Mouse (Mus musculus): Measurements from ENCODE around the gene Fgfr2. TPM values are rescaled to one million over a fixed set of nuclear protein-coding genes. Genes with fewer than 3 reads are reported as not detected.

The Fgfr2 gene
- polyA plus RNA-seq, 1 experiment from 2014 or later, result 81.1 TPM

- no peak for ATAC-seq (ENCODE audit: low FRiP score)
- H3K4me2 ChIP-seq (replicated peaks), result no peak overlapping the region
- no peak overlapping the region for H3K9ac ChIP-seq
Observed at GRCm38 (mm10) chr7:133133552-133133951, 10.4 kb upstream of the Fgfr2 start.

GRCm38 (mm10) chr7:133132702-133133101 lies 9.6 kb upstream of the Fgfr2 start:
- no peak overlapping the region for H3K4me3 ChIP-seq
- H3K9ac ChIP-seq, result no peak overlapping the region
- no peaks in the 10 kb centered on the region for H3K4me1 ChIP-seq
- no peak for ATAC-seq (ENCODE audit: low FRiP score)
- 95% methylated on average over 5 of the region's 5 CpGs for WGBS
- no peak overlapping the region for H3K27ac ChIP-seq
- H3K27me3 ChIP-seq, result no peaks in the 10 kb centered on the region
- no peak overlapping the region for H3K4me2 ChIP-seq (replicated peaks)
- H3K36me3 ChIP-seq, result no peaks in the 10 kb centered on the region
- H3K9me3 ChIP-seq (replicated peaks), result no peaks in the 10 kb centered on the region

More at GRCm38 (mm10) chr7:133133552-133133951, 10.4 kb upstream of the Fgfr2 start:
- H3K4me3 ChIP-seq, result no peak overlapping the region
- H3K9me3 ChIP-seq (replicated peaks), result no peaks in the 10 kb centered on the region
- H3K4me1 ChIP-seq, result no peaks in the 10 kb centered on the region
- H3K27ac ChIP-seq, result no peak overlapping the region
- H3K27me3 ChIP-seq, result no peaks in the 10 kb centered on the region
- WGBS, result 77% methylated on average over 5 of the region's 5 CpGs
- no peaks in the 10 kb centered on the region for H3K36me3 ChIP-seq

- peak overlapping the region; percentile 99; the same call in 1 of the 2 replicates for H3K27ac ChIP-seq
- ATAC-seq (ENCODE audit: low FRiP score), result no peak
- H3K4me3 ChIP-seq, result peak overlapping the region; percentile 96
- WGBS, result 4% methylated on average over 34 of the region's 34 CpGs
- H3K9ac ChIP-seq, result peak overlapping the region; percentile 97; the same call in 1 of the 2 replicates
- H3K36me3 ChIP-seq, result no peaks in the 10 kb centered on the region
- H3K4me1 ChIP-seq, result peaks cover 16% of the 10 kb centered on the region
- peak overlapping the region; percentile 99 for H3K4me2 ChIP-seq (replicated peaks)
- no peaks in the 10 kb centered on the region for H3K9me3 ChIP-seq (replicated peaks)
- H3K27me3 ChIP-seq, result peaks cover 13% of the 10 kb centered on the region
Observed at GRCm38 (mm10) chr7:133124701-133125485, 1.7 kb upstream of the Fgfr2 start.

GRCm38 (mm10) chr7:133123999-133124700 lies 1.0 kb upstream of the Fgfr2 start, which contains the start of gene Ctbp2:
TSS of gene Ctbp2 (minus strand) at chr7:133124354.
- H3K36me3 ChIP-seq, result no peaks in the 10 kb centered on the region
- H3K4me1 ChIP-seq, result peaks cover 21% of the 10 kb centered on the region
- H3K4me3 ChIP-seq, result peak within 1 kb of the TSS; percentile 96
- H3K9me3 ChIP-seq (replicated peaks), result no peaks in the 10 kb centered on the region
- H3K27ac ChIP-seq, result peak within 1 kb of the TSS; percentile 99
- H3K9ac ChIP-seq, result peak within 1 kb of the TSS; percentile 97
- under 1% methylated on average over 52 of the region's 59 CpGs for WGBS
- peaks cover 13% of the 10 kb centered on the region for H3K27me3 ChIP-seq
- peak; percentile 66 for ATAC-seq (ENCODE audit: low FRiP score)
- H3K4me2 ChIP-seq (replicated peaks), result peak within 1 kb of the TSS; percentile 99

GRCm38 (mm10) chr7:133122379-133123243 lies 539 bp downstream of the Fgfr2 start:
- under 1% methylated on average over 83 of the region's 102 CpGs for WGBS
- peak; percentile 53 for ATAC-seq (ENCODE audit: low FRiP score)
- H3K9me3 ChIP-seq (replicated peaks), result no peaks in the 10 kb centered on the region

GRCm38 (mm10) chr7:133121661-133122378 lies 1.3 kb downstream of the Fgfr2 start:
- Histone ChIP-seq H3K27me3 (peaks cover 10% of the 10 kb centered on the region), H3K4me1 (peaks cover 43% of the 10 kb centered on the region), H3K36me3 (no peaks in the 10 kb centered on the region), H3K9ac (peak overlapping the region; percentile 97), H3K9me3 (replicated peaks) (no peaks in the 10 kb centered on the region), H3K4me3 (peak overlapping the region; percentile 96), H3K27ac (peak overlapping the region; percentile 99), H3K4me2 (replicated peaks) (peak overlapping the region; percentile 99)
- ATAC-seq (ENCODE audit: low FRiP score), result 0 out of 2 replicates have a peak, but pooled peaks have one; percentile 11
- under 1% methylated on average over 88 of the region's 94 CpGs for WGBS

More at GRCm38 (mm10) chr7:133122379-133123243, 539 bp downstream of the Fgfr2 start:
- Histone ChIP-seq H3K4me1 (peaks cover 35% of the 10 kb centered on the region), H3K9ac (peak overlapping the region; percentile 97), H3K4me2 (replicated peaks) (peak overlapping the region; percentile 99), H3K4me3 (peak overlapping the region; percentile 96), H3K27ac (peak overlapping the region; percentile 99), H3K27me3 (peaks cover 13% of the 10 kb centered on the region), H3K36me3 (no peaks in the 10 kb centered on the region)

- Histone ChIP-seq H3K36me3 (no peaks in the 10 kb centered on the region), H3K9ac (peak overlapping the region; percentile 97), H3K4me1 (peaks cover 49% of the 10 kb centered on the region), H3K27ac (peak overlapping the region; percentile 99), H3K4me3 (peak overlapping the region; percentile 96), H3K9me3 (replicated peaks) (no peaks in the 10 kb centered on the region), H3K4me2 (replicated peaks) (peak overlapping the region; percentile 99), H3K27me3 (peaks cover 10% of the 10 kb centered on the region)
- ATAC-seq (ENCODE audit: low FRiP score), result no peak
- WGBS, result under 1% methylated on average over 14 of the region's 14 CpGs
Observed at GRCm38 (mm10) chr7:133121080-133121607, 2.0 kb downstream of the Fgfr2 start.

GRCm38 (mm10) chr7:133120221-133120751 lies 2.9 kb downstream of the Fgfr2 start:
- 0 out of 2 replicates have a peak, but pooled peaks cover 5% of the 10 kb centered on the region for H3K27me3 ChIP-seq
- 0 out of 2 replicates have a peak overlapping the region, but pooled peaks have one; percentile 55 for H3K27ac ChIP-seq
- WGBS, result 3% methylated on average over 15 of the region's 15 CpGs
- H3K4me3 ChIP-seq, result peak overlapping the region; percentile 27
- H3K36me3 ChIP-seq, result no peaks in the 10 kb centered on the region
- no peak for ATAC-seq (ENCODE audit: low FRiP score)
- no peaks in the 10 kb centered on the region for H3K9me3 ChIP-seq (replicated peaks)
- H3K4me1 ChIP-seq, result peaks cover 58% of the 10 kb centered on the region
- peak overlapping the region; percentile 59; the same call in 1 of the 2 replicates for H3K9ac ChIP-seq
- peak overlapping the region; percentile 99 for H3K4me2 ChIP-seq (replicated peaks)

- Histone ChIP-seq H3K27ac (peak overlapping the region; percentile 66), H3K4me3 (no peak overlapping the region), H3K9me3 (replicated peaks) (no peaks in the 10 kb centered on the region), H3K9ac (no peak overlapping the region; the same call in 1 of the 2 replicates), H3K27me3 (no peaks in the 10 kb centered on the region), H3K4me1 (peaks cover 76% of the 10 kb centered on the region), H3K4me2 (replicated peaks) (0 out of 2 replicates have a peak overlapping the region, but pooled peaks have one; percentile 11), H3K36me3 (no peaks in the 10 kb centered on the region)
- ATAC-seq (ENCODE audit: low FRiP score), result no peak
- WGBS, result 9% methylated on average over 2 of the region's 2 CpGs
Observed at GRCm38 (mm10) chr7:133117815-133118214, 5.3 kb downstream of the Fgfr2 start.

- no peaks in the 10 kb centered on the region for H3K36me3 ChIP-seq
- H3K4me2 ChIP-seq (replicated peaks), result no peak overlapping the region
- H3K27me3 ChIP-seq, result no peaks in the 10 kb centered on the region
- no peaks in the 10 kb centered on the region for H3K9me3 ChIP-seq (replicated peaks)
- no peak overlapping the region for H3K27ac ChIP-seq
- H3K4me3 ChIP-seq, result no peak overlapping the region
- peaks cover 87% of the 10 kb centered on the region for H3K4me1 ChIP-seq
- no peak for ATAC-seq (ENCODE audit: low FRiP score)
- H3K9ac ChIP-seq, result no peak overlapping the region
Observed at GRCm38 (mm10) chr7:133116542-133116941, 6.6 kb downstream of the Fgfr2 start.

GRCm38 (mm10) chr7:133115886-133116285 lies 7.3 kb downstream of the Fgfr2 start:
- no peak overlapping the region for H3K27ac ChIP-seq
- no peak overlapping the region for H3K4me3 ChIP-seq
- peak overlapping the region; percentile 23; the same call in 1 of the 2 replicates for H3K9ac ChIP-seq
- no peaks in the 10 kb centered on the region for H3K36me3 ChIP-seq
- ATAC-seq (ENCODE audit: low FRiP score), result no peak
- peaks cover 90% of the 10 kb centered on the region for H3K4me1 ChIP-seq
- H3K9me3 ChIP-seq (replicated peaks), result no peaks in the 10 kb centered on the region
- no peaks in the 10 kb centered on the region for H3K27me3 ChIP-seq
- WGBS, result 12% methylated on average over 15 of the region's 15 CpGs
- peak overlapping the region; percentile 41 for H3K4me2 ChIP-seq (replicated peaks)

All from hindbrain, embryonic 12.5 days (tissue).